Mouse (Mus musculus): ENCODE results near the gene Tnfrsf25. TPM values are rescaled to one million over a fixed set of nuclear protein-coding genes. Genes with fewer than 3 reads are reported as not detected.

The Tnfrsf25 gene
- polyA plus RNA-seq, 1 experiment from 2014 or later: 0.43 TPM

- peak; percentile 76 for ATAC-seq (ENCODE audit: insufficient number of reproducible peaks, insufficient read depth, low FRiP score, low read depth)
- WGBS: under 1% methylated on average over 49 of the region's 92 CpGs
- no peaks in the 10 kb centered on the region for H3K27me3 ChIP-seq (ENCODE audit: control insufficient read depth, insufficient read depth, low read length)
- peak overlapping the region; percentile 83 to 97 for H3K4me3 ChIP-seq (ENCODE audit: control insufficient read depth in 1 of 2, insufficient read depth in 1 of 2, low read depth in 1 of 2, low read length in 2 of 2)
- peaks cover 13% of the 10 kb centered on the region in 2 experiments; a peak in 3 of 4 replicates for H3K4me1 ChIP-seq (ENCODE audit: control insufficient read depth in 2 of 2, insufficient read depth in 2 of 2, low read length in 2 of 2)
- H3K9me3 ChIP-seq (ENCODE audit: control insufficient read depth, low read length): no peaks in the 10 kb centered on the region
- no peaks in the 10 kb centered on the region for H3K36me3 ChIP-seq (ENCODE audit: control insufficient read depth, insufficient read depth, low read length)
- peak overlapping the region; percentile 38 to 53; a peak in 1 of 4 replicates for H3K27ac ChIP-seq (replicated peaks in 1 of 2; ENCODE audit: control insufficient read depth in 1 of 2, insufficient read depth in 1 of 2, low read depth in 2 of 2, low read length in 2 of 2)
- H3K9ac ChIP-seq (ENCODE audit: low read length): peak overlapping the region; percentile 90
- H3K4me2 ChIP-seq (ENCODE audit: low read length): peak overlapping the region; percentile 81
These were observed 29.1 kb upstream of the Tnfrsf25 start for GRCm38 (mm10) chr4:152086505-152087210.

- Histone ChIP-seq H3K27ac (replicated peaks in 1 of 2; ENCODE audit: control insufficient read depth in 1 of 2, insufficient read depth in 1 of 2, low read depth in 2 of 2, low read length in 2 of 2) (0 out of 4 replicates have a peak overlapping the region, but pooled peaks have one; percentile 38 to 53), H3K27me3 (ENCODE audit: control insufficient read depth, insufficient read depth, low read length) (no peaks in the 10 kb centered on the region), H3K4me1 (ENCODE audit: control insufficient read depth in 2 of 2, insufficient read depth in 2 of 2, low read length in 2 of 2) (peaks cover 16 to 17% of the 10 kb centered on the region in 2 experiments), H3K9ac (ENCODE audit: low read length) (peak overlapping the region; percentile 90), H3K36me3 (ENCODE audit: control insufficient read depth, insufficient read depth, low read length) (no peaks in the 10 kb centered on the region), H3K4me3 (ENCODE audit: control insufficient read depth in 1 of 2, insufficient read depth in 1 of 2, low read depth in 1 of 2, low read length in 2 of 2) (peak overlapping the region; percentile 83 to 97), H3K4me2 (ENCODE audit: low read length) (peak overlapping the region; percentile 81), H3K9me3 (ENCODE audit: control insufficient read depth, low read length) (no peaks in the 10 kb centered on the region)
- no peak for ATAC-seq (ENCODE audit: insufficient number of reproducible peaks, insufficient read depth, low FRiP score, low read depth)
- WGBS: 6% methylated on average over 12 of the region's 12 CpGs
These were observed 28.3 kb upstream of the Tnfrsf25 start for GRCm38 (mm10) chr4:152087211-152088081.

GRCm38 (mm10) chr4:152088133-152088532, 27.6 kb upstream of the Tnfrsf25 start:
- peak overlapping the region; percentile 81 for H3K4me2 ChIP-seq (ENCODE audit: low read length)
- no peak overlapping the region; a peak in 1 of 4 replicates for H3K4me3 ChIP-seq (ENCODE audit: control insufficient read depth in 1 of 2, insufficient read depth in 1 of 2, low read depth in 1 of 2, low read length in 2 of 2)
- ATAC-seq (ENCODE audit: insufficient number of reproducible peaks, insufficient read depth, low FRiP score, low read depth): no peak
- peak overlapping the region; percentile 90; the same call in 1 of the 2 replicates for H3K9ac ChIP-seq (ENCODE audit: low read length)
- no peaks in the 10 kb centered on the region for H3K36me3 ChIP-seq (ENCODE audit: control insufficient read depth, insufficient read depth, low read length)
- peaks cover 21 to 24% of the 10 kb centered on the region in 2 experiments for H3K4me1 ChIP-seq (ENCODE audit: control insufficient read depth in 2 of 2, insufficient read depth in 2 of 2, low read length in 2 of 2)
- 44% methylated on average over 4 of the region's 4 CpGs for WGBS
- no peaks in the 10 kb centered on the region for H3K27me3 ChIP-seq (ENCODE audit: control insufficient read depth, insufficient read depth, low read length)
- no peaks in the 10 kb centered on the region for H3K9me3 ChIP-seq (ENCODE audit: control insufficient read depth, low read length)
- no peak overlapping the region for H3K27ac ChIP-seq (replicated peaks in 1 of 2; ENCODE audit: control insufficient read depth in 1 of 2, insufficient read depth in 1 of 2, low read depth in 2 of 2, low read length in 2 of 2)

GRCm38 (mm10) chr4:152088556-152089120, 27.1 kb upstream of the Tnfrsf25 start:
- 63% methylated on average over 8 of the region's 8 CpGs for WGBS
- Histone ChIP-seq H3K27me3 (ENCODE audit: control insufficient read depth, insufficient read depth, low read length) (no peaks in the 10 kb centered on the region), H3K4me3 (ENCODE audit: control insufficient read depth in 1 of 2, insufficient read depth in 1 of 2, low read depth in 1 of 2, low read length in 2 of 2) (no peak overlapping the region), H3K9me3 (ENCODE audit: control insufficient read depth, low read length) (no peaks in the 10 kb centered on the region), H3K36me3 (ENCODE audit: control insufficient read depth, insufficient read depth, low read length) (no peaks in the 10 kb centered on the region), H3K27ac (replicated peaks in 1 of 2; ENCODE audit: control insufficient read depth in 1 of 2, insufficient read depth in 1 of 2, low read depth in 2 of 2, low read length in 2 of 2) (no peak overlapping the region), H3K4me2 (ENCODE audit: low read length) (peak overlapping the region; percentile 81; the same call in 1 of the 2 replicates), H3K4me1 (ENCODE audit: control insufficient read depth in 2 of 2, insufficient read depth in 2 of 2, low read length in 2 of 2) (peaks cover 21 to 25% of the 10 kb centered on the region in 2 experiments), H3K9ac (ENCODE audit: low read length) (peak overlapping the region; percentile 21; the same call in 1 of the 2 replicates)
- no peak for ATAC-seq (ENCODE audit: insufficient number of reproducible peaks, insufficient read depth, low FRiP score, low read depth)

GRCm38 (mm10) chr4:152090191-152090590, 25.5 kb upstream of the Tnfrsf25 start:
- no peak overlapping the region for H3K4me2 ChIP-seq (ENCODE audit: low read length)
- H3K4me3 ChIP-seq (ENCODE audit: control insufficient read depth in 1 of 2, insufficient read depth in 1 of 2, low read depth in 1 of 2, low read length in 2 of 2): no peak overlapping the region
- no peak for ATAC-seq (ENCODE audit: insufficient number of reproducible peaks, insufficient read depth, low FRiP score, low read depth)
- 0 out of 2 replicates have a peak overlapping the region, but pooled peaks have one; percentile 21 for H3K9ac ChIP-seq (ENCODE audit: low read length)
- H3K36me3 ChIP-seq (ENCODE audit: control insufficient read depth, insufficient read depth, low read length): no peaks in the 10 kb centered on the region
- H3K4me1 ChIP-seq (ENCODE audit: control insufficient read depth in 2 of 2, insufficient read depth in 2 of 2, low read length in 2 of 2): peaks cover 21 to 28% of the 10 kb centered on the region in 2 experiments
- H3K27ac ChIP-seq (replicated peaks in 1 of 2; ENCODE audit: control insufficient read depth in 1 of 2, insufficient read depth in 1 of 2, low read depth in 2 of 2, low read length in 2 of 2): no peak overlapping the region
- 61% methylated on average over 9 of the region's 9 CpGs for WGBS
- no peaks in the 10 kb centered on the region for H3K27me3 ChIP-seq (ENCODE audit: control insufficient read depth, insufficient read depth, low read length)
- H3K9me3 ChIP-seq (ENCODE audit: control insufficient read depth, low read length): no peaks in the 10 kb centered on the region

GRCm38 (mm10) chr4:152092751-152093293, 22.9 kb upstream of the Tnfrsf25 start:
- 42% methylated on average over 8 of the region's 8 CpGs for WGBS
- Histone ChIP-seq H3K27me3 (ENCODE audit: control insufficient read depth, insufficient read depth, low read length) (no peaks in the 10 kb centered on the region), H3K4me2 (ENCODE audit: low read length) (no peak overlapping the region), H3K36me3 (ENCODE audit: control insufficient read depth, insufficient read depth, low read length) (no peaks in the 10 kb centered on the region), H3K4me1 (ENCODE audit: control insufficient read depth in 2 of 2, insufficient read depth in 2 of 2, low read length in 2 of 2) (peaks cover 14 to 22% of the 10 kb centered on the region in 2 experiments), H3K9me3 (ENCODE audit: control insufficient read depth, low read length) (no peaks in the 10 kb centered on the region), H3K4me3 (ENCODE audit: control insufficient read depth in 1 of 2, insufficient read depth in 1 of 2, low read depth in 1 of 2, low read length in 2 of 2) (no peak overlapping the region), H3K9ac (ENCODE audit: low read length) (peak overlapping the region; percentile 35; the same call in 1 of the 2 replicates), H3K27ac (replicated peaks in 1 of 2; ENCODE audit: control insufficient read depth in 1 of 2, insufficient read depth in 1 of 2, low read depth in 2 of 2, low read length in 2 of 2) (0 out of 4 replicates have a peak overlapping the region, but pooled peaks of 1 of the 2 experiments have one; percentile 17)
- no peak for ATAC-seq (ENCODE audit: insufficient number of reproducible peaks, insufficient read depth, low FRiP score, low read depth)

- Histone ChIP-seq H3K36me3 (ENCODE audit: control insufficient read depth, insufficient read depth, low read length) (no peaks in the 10 kb centered on the region), H3K4me1 (ENCODE audit: control insufficient read depth in 2 of 2, insufficient read depth in 2 of 2, low read length in 2 of 2) (peaks cover 9 to 26% of the 10 kb centered on the region in 2 experiments), H3K27ac (replicated peaks in 1 of 2; ENCODE audit: control insufficient read depth in 1 of 2, insufficient read depth in 1 of 2, low read depth in 2 of 2, low read length in 2 of 2) (no peak overlapping the region), H3K27me3 (ENCODE audit: control insufficient read depth, insufficient read depth, low read length) (no peaks in the 10 kb centered on the region), H3K4me3 (ENCODE audit: control insufficient read depth in 1 of 2, insufficient read depth in 1 of 2, low read depth in 1 of 2, low read length in 2 of 2) (no peak overlapping the region), H3K9ac (ENCODE audit: low read length) (no peak overlapping the region), H3K4me2 (ENCODE audit: low read length) (no peak overlapping the region), H3K9me3 (ENCODE audit: control insufficient read depth, low read length) (no peaks in the 10 kb centered on the region)
- ATAC-seq (ENCODE audit: insufficient number of reproducible peaks, insufficient read depth, low FRiP score, low read depth): no peak
- 78% methylated on average over 12 of the region's 12 CpGs for WGBS
These were observed 21.5 kb upstream of the Tnfrsf25 start for GRCm38 (mm10) chr4:152094233-152094632.
